Mouse (Mus musculus): ENCODE measurements around the gene Gm20388.

- TF ChIP-seq CTCF (IDR thresholded peaks at IDR 0.05; ENCODE audit: low read depth), result no peak
- TF ChIP-seq EP300 (optimal IDR thresholded peaks at IDR 0.05), result no peak
Measured at GRCm38 (mm10) chr8:120502428-120502827, 591.8 kb downstream of the Gm20388 start.
